Mouse (Mus musculus) kidney, embryonic 15.5 days (tissue): ENCODE results near the gene Rhou. TPM values are rescaled to one million over a fixed set of nuclear protein-coding genes. Genes with fewer than 3 reads are reported as not detected.

Source experiments
- ATAC-seq: fragments of 200-750 bp; cut with Nextera tagmentation; replicated peaks from 2 replicates; pipeline ENCODE4 v1.8.0; 2017; ENCODE audit warnings: moderate TSS enrichment; ENCODE audit not compliant: low FRiP score
- H3K27ac ChIP-seq: fragments of 300-500 bp; sonication (generic); 2 replicates; pipeline ENCODE4 v1.5.1; 2015; ENCODE audit warnings: mild to moderate bottlenecking, inconsistent platforms
- H3K27me3 ChIP-seq: fragments of 300-500 bp; sonication (generic); 2 replicates; pipeline ENCODE4 v1.6.1; 2015; ENCODE audit warnings: inconsistent platforms
- H3K36me3 ChIP-seq: fragments of 300-500 bp; sonication (generic); 2 replicates; pipeline ENCODE4 v1.6.1; 2015; ENCODE audit warnings: inconsistent platforms
- H3K4me1 ChIP-seq: fragments of 300-500 bp; sonication (generic); 2 replicates; pipeline ENCODE4 v1.6.1; 2015; ENCODE audit warnings: inconsistent platforms
- H3K4me2 ChIP-seq: fragments of 300-500 bp; sonication (generic); 2 replicates; pipeline ENCODE4 v1.6.1; 2015; ENCODE audit warnings: moderate library complexity, mild to moderate bottlenecking, inconsistent platforms
- H3K4me3 ChIP-seq: fragments of 300-500 bp; sonication (generic); replicated peaks from 2 replicates; pipeline ENCODE4 v1.5.1; 2015; ENCODE audit warnings: mild to moderate bottlenecking, inconsistent platforms
- H3K9ac ChIP-seq: fragments of 300-500 bp; sonication (generic); 2 replicates; pipeline ENCODE4 v1.6.1; 2015; ENCODE audit warnings: mild to moderate bottlenecking, inconsistent platforms
- H3K9me3 ChIP-seq: fragments of 300-500 bp; sonication (generic); replicated peaks from 2 replicates; pipeline ENCODE4 v1.6.1; 2016; ENCODE audit warnings: inconsistent platforms
- WGBS: fragments of 180-500 bp; shearing (Covaris S2); methylation state at CpG from one replicate; pipeline ENCODE4 v1.1.7; 2015; ENCODE audit warnings: mixed read lengths; 5-methylcytosine and 5-hydroxymethylcytosine counted together
- polyA plus RNA-seq: library from polyadenylated mRNA; unstranded; fragments of >200 nt; fragmentation: Nextera tagmentation; extraction: Ambion mirVana; gene quantifications from 2 replicates; pipeline ENCODE4 v1.2.1, GENCODE M21; 2015

Rhou gene
- polyA plus RNA-seq, 1 experiment from 2014 or later = 8.2 TPM

DNA sequence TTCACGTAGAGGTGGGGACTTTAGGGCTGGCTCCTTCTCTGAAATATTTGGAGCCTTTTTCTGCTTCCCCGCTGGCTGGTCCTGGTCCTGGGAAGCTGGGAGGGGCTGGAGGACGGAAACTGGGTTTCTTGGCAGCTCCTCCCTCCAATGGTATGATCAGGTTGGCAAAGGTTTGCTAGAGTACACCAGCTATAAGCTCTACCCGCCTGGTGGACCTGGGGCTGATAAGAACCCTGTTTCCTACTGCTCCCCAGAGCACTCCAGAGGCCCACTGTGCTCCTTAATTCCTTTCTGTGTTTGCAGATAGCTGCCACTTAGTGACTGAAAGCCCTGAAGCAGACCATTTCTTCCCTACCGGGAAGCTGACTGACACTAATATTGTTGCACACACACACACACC, 21.9 kb downstream of the Rhou start:
- no peak overlapping the region for H3K4me3 ChIP-seq
- WGBS = 61% methylated on average over 5 of the region's 5 CpGs
- no peaks in the 10 kb centered on the region for H3K36me3 ChIP-seq
- no peak overlapping the region for H3K27ac ChIP-seq
- H3K4me1 ChIP-seq = peaks cover 6% of the 10 kb centered on the region; the same call in 1 of the 2 replicates
- no peaks in the 10 kb centered on the region for H3K9me3 ChIP-seq
- H3K27me3 ChIP-seq = no peaks in the 10 kb centered on the region
- H3K9ac ChIP-seq = no peak overlapping the region
- no peak overlapping the region for H3K4me2 ChIP-seq
- no peak for ATAC-seq

DNA sequence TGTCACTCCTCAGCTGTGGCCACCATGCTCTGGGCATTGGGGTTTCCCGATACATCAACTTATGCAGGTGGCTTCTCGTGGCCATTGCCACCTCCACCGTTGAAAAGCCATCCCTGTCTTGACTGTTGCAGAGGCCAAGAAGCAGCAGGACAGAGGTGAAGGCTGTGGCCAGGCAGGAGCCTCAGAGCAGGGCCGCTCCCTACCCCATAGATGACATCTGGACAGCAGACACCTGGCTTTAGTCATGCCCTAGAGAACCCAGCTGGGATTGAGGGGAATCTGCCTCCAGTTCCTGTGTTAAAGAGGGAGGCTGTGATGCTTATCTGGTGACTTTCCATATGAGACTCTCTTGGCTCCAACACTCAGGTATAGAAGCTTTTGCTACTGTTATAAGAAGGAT, 24.7 kb downstream of the Rhou start:
- ATAC-seq = 0 out of 2 replicates have a peak, but pooled peaks have one; percentile 55
- WGBS = 51% methylated on average over 4 of the region's 4 CpGs
- no peak overlapping the region for H3K4me2 ChIP-seq

DNA sequence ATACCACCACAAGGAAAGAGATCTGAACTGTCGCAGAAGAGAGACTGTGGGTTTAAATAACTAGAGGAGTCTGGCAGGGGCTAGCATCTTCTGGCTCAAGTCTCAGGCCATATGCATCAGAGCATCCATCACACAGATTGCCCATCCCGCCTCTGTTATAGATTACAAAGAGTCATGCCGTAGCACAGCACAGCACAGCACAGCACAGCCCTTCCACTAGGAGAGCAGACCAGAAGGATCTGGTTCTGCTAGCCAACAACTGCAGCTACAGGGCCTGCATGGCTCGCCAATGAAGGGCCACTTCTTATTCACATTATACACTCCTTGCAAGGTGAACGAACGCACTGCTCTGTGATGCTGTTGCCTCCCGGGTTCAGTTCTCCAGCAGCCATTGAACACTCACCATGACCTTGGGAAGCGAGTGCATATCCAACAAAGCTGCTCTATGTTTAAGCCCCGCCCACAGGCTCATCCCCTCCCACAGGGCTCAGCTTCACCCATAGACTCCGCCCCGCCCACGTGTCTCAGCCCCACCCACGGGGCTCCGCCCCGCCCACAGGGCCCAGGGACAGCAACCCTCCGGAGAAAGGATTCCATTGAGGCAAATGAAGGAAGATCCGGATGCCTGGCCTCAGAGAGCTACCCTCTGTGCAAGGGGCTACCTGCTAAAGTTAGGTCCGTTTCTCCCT, 28.5 kb downstream of the Rhou start:
- Histone ChIP-seq H3K27me3 (no peaks in the 10 kb centered on the region), H3K4me1 (peaks cover 28% of the 10 kb centered on the region), H3K27ac (no peak overlapping the region), H3K36me3 (no peaks in the 10 kb centered on the region), H3K9ac (no peak overlapping the region), H3K4me3 (0 out of 2 replicates have a peak overlapping the region, but pooled peaks have one; percentile 1), H3K4me2 (peak overlapping the region; percentile 34; the same call in 1 of the 2 replicates), H3K9me3 (no peaks in the 10 kb centered on the region)
- 27% methylated on average over 18 of the region's 18 CpGs for WGBS
- peak; percentile 49; the same call in 1 of the 2 replicates for ATAC-seq

More for the DNA sequence above, 24.7 kb downstream of the Rhou start:
- H3K9ac ChIP-seq = no peak overlapping the region
- H3K27ac ChIP-seq = no peak overlapping the region
- no peaks in the 10 kb centered on the region for H3K9me3 ChIP-seq
- no peaks in the 10 kb centered on the region for H3K27me3 ChIP-seq
- H3K4me1 ChIP-seq = peaks cover 11% of the 10 kb centered on the region
- H3K4me3 ChIP-seq = no peak overlapping the region
- no peaks in the 10 kb centered on the region for H3K36me3 ChIP-seq

DNA sequence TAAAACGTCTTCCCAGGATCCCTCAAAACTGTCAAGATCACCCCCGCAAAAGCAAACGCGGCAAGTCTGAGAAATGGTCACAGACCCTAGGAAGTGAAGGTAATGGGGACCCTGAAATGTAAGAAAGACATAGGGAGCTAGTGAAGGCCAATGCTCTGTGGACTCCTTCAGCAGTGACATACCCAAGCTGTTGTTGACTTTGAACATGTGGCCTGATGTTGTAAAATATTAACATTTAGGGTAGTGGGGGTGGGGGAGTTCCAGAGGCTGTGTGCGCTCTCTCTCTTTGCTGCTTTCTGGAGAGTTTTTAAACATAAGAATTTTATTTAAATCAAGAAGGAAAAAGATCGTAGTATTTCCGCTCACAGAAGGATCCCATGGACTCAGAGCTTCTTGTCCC, 29.6 kb downstream of the Rhou start:
- ATAC-seq = no peak; the same call in 1 of the 2 replicates
- peaks cover 25% of the 10 kb centered on the region for H3K4me1 ChIP-seq

DNA sequence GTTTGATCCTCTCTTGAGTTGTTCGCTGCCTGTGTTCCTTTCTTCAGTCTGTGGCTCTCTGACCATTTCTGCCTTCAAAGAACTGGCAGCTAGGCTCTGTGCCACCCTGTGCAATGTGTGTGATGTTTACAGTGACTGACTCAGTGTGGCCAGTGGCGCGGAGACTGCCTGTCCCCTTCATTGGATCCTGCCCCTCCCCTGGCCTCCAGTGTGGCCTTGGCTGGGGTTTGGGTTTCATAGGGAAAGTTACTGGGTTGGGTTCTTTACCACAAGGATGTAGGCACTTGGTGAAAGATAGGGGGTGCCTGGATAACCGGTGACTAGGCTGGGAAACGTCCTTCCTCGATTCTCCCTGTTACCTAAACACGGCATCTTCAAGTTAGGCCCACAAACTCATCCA, 31.1 kb downstream of the Rhou start:
- Histone ChIP-seq H3K27me3 (0 out of 2 replicates have a peak, but pooled peaks cover 3% of the 10 kb centered on the region), H3K36me3 (no peaks in the 10 kb centered on the region), H3K9me3 (no peaks in the 10 kb centered on the region), H3K4me2 (no peak overlapping the region), H3K9ac (no peak overlapping the region), H3K27ac (no peak overlapping the region), H3K4me3 (no peak overlapping the region), H3K4me1 (peaks cover 25% of the 10 kb centered on the region; the same call in 1 of the 2 replicates)
- WGBS = 62% methylated on average over 7 of the region's 7 CpGs
- peak; percentile 65 for ATAC-seq

More for the DNA sequence above, 29.6 kb downstream of the Rhou start:
- no peak overlapping the region for H3K9ac ChIP-seq
- 53% methylated on average over 7 of the region's 7 CpGs for WGBS
- H3K36me3 ChIP-seq = no peaks in the 10 kb centered on the region
- no peak overlapping the region for H3K27ac ChIP-seq
- 0 out of 2 replicates have a peak overlapping the region, but pooled peaks have one; percentile 13 for H3K4me2 ChIP-seq
- no peak overlapping the region for H3K4me3 ChIP-seq
- 0 out of 2 replicates have a peak, but pooled peaks cover 3% of the 10 kb centered on the region for H3K27me3 ChIP-seq
- no peaks in the 10 kb centered on the region for H3K9me3 ChIP-seq

DNA sequence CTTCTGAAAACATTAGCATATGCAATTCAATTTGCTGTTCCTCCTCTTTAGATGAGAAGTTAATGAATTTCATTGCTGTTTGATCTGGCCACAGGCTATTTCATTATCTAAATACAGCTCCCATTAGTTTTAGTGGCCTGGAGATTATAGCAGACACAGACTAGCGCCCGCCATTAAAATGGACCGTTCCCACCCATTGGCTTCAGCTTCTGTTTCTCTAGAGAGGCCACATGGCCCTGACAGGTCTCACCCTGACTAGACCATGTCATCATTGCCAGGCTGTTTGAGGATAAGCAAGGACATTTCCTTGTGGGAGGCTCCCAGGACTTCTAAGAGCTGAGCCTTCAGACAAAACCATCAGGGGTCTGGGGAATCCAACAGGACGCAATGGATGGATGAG, 31.7 kb downstream of the Rhou start:
- 0 out of 2 replicates have a peak, but pooled peaks cover 3% of the 10 kb centered on the region for H3K27me3 ChIP-seq
- H3K9ac ChIP-seq = no peak overlapping the region
- 25% methylated on average over 4 of the region's 4 CpGs for WGBS
- H3K4me3 ChIP-seq = no peak overlapping the region
- H3K36me3 ChIP-seq = no peaks in the 10 kb centered on the region
- ATAC-seq = no peak
- no peaks in the 10 kb centered on the region for H3K9me3 ChIP-seq
- H3K4me1 ChIP-seq = peaks cover 25% of the 10 kb centered on the region; the same call in 1 of the 2 replicates
- H3K4me2 ChIP-seq = no peak overlapping the region
- no peak overlapping the region for H3K27ac ChIP-seq

DNA sequence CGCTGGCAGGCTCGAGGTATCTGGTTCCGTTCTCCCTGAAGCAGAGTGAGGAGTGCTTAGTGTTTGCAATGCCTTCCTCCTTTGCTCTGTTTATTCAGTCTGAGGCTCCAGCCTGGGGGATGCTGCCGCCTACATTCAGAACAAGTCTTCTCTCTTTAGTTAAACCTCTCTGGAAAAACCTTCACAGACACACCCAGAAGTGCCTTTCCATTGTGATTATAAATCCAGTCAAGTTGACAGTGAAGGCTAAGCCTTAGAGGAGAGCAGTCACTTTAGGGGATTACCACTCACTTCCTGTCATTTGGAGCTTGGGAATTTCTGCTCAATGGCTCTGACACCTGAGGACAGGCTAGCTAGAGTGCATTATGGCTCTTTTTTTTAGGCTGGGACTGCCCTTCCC, 34.1 kb downstream of the Rhou start:
- Histone ChIP-seq H3K36me3 (no peaks in the 10 kb centered on the region), H3K4me1 (peaks cover 21% of the 10 kb centered on the region; the same call in 1 of the 2 replicates), H3K9me3 (no peaks in the 10 kb centered on the region), H3K9ac (no peak overlapping the region), H3K27ac (no peak overlapping the region), H3K27me3 (0 out of 2 replicates have a peak, but pooled peaks cover 3% of the 10 kb centered on the region), H3K4me3 (no peak overlapping the region), H3K4me2 (no peak overlapping the region)
- 36% methylated on average over 4 of the region's 4 CpGs for WGBS
- no peak for ATAC-seq

DNA sequence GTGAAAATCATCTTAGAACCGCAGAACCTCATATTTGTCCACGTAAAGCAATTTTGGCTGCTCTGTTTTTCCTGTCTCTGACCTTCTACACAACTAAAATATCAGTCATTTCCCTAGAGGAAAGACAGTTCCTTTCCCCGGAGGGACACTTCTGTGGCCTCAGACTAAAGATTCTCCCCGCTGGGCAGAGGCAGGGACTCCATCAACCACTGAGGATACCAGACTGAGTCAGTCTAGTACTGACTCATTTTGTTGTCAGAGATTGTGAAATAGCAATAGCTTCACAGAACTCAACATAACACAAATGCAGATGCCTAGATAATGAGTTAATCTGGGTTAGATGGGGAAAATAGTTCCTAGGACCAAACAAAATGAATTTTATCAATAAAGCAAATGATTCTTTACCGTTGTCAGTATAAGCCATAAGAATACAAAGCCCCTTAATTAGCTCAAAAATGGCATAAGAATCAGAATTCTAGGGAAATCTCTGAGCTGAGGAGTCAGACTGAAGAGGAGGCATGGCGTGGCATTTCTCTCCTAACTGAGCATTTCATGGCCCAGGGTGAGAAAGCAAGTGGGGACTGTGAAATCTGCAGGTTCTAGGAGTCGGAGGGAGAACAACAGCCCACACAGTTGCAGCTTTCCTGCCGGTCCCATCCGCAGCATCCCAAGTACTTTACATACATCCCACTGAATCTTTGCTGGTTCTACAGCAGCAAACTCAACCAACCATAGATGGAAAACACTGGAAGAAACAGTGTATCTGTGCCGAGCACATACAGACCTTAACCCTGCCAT, 38.6 kb downstream of the Rhou start:
- Histone ChIP-seq H3K4me2 (no peak overlapping the region), H3K9me3 (no peaks in the 10 kb centered on the region), H3K27me3 (0 out of 2 replicates have a peak, but pooled peaks cover 2% of the 10 kb centered on the region), H3K4me1 (0 out of 2 replicates have a peak, but pooled peaks cover 7% of the 10 kb centered on the region), H3K27ac (no peak overlapping the region), H3K36me3 (no peaks in the 10 kb centered on the region), H3K9ac (no peak overlapping the region), H3K4me3 (no peak overlapping the region)
- 81% methylated on average over 10 of the region's 10 CpGs for WGBS
- ATAC-seq = no peak

DNA sequence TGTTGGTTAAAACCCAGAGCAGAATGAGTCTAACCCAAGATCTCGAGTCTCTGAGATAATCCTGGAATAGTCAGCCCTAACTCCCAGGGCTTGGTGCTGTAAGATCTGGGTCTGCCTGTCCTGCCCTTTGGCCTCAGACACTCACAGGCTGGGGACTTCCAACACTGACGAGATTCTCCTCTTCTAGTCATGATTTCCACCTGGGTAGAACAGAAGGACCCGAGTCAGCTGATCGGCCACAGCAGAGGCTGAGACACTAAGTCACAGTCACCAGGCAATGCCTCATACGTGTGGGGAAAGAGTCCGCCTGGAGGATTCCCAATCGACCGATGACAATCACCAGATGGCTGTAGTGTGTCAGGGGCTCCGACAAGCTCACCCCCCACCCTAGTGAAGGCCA, 42.4 kb downstream of the Rhou start:
- H3K4me3 ChIP-seq = no peak overlapping the region
- no peak overlapping the region for H3K9ac ChIP-seq
- no peak overlapping the region for H3K27ac ChIP-seq
- H3K36me3 ChIP-seq = no peaks in the 10 kb centered on the region
- 77% methylated on average over 9 of the region's 9 CpGs for WGBS
- H3K4me1 ChIP-seq = peaks cover 25% of the 10 kb centered on the region
- ATAC-seq = no peak
- no peak overlapping the region for H3K4me2 ChIP-seq
- peaks cover 5% of the 10 kb centered on the region; the same call in 1 of the 2 replicates for H3K27me3 ChIP-seq
- H3K9me3 ChIP-seq = no peaks in the 10 kb centered on the region

DNA sequence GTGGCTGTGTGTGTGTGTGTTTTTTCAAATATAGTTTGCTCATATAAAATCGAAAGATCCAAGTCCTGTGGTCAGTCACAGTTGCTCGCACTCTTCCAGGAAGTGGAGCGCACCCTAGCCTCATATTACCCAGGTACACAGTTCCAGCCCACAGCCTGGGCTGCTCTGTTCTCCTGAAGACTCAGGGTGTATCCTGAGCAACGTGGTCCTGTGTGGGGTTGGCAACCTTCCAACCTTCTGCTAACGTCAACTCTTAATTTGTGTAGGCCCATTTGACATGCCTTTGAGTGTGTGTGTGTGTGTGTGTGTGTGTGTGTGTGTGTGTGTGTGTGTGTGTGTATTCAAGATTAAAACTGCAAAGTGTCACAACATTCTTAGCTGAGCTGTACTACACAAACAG, 43.6 kb downstream of the Rhou start:
- no peak overlapping the region for H3K9ac ChIP-seq
- no peaks in the 10 kb centered on the region for H3K9me3 ChIP-seq
- peaks cover 31% of the 10 kb centered on the region for H3K4me1 ChIP-seq
- no peaks in the 10 kb centered on the region for H3K36me3 ChIP-seq
- no peak; the same call in 1 of the 2 replicates for ATAC-seq
- WGBS = 52% methylated on average over 5 of the region's 5 CpGs
- no peak overlapping the region for H3K27ac ChIP-seq
- no peak overlapping the region for H3K4me3 ChIP-seq
- peaks cover 5% of the 10 kb centered on the region; the same call in 1 of the 2 replicates for H3K27me3 ChIP-seq
- H3K4me2 ChIP-seq = no peak overlapping the region

DNA sequence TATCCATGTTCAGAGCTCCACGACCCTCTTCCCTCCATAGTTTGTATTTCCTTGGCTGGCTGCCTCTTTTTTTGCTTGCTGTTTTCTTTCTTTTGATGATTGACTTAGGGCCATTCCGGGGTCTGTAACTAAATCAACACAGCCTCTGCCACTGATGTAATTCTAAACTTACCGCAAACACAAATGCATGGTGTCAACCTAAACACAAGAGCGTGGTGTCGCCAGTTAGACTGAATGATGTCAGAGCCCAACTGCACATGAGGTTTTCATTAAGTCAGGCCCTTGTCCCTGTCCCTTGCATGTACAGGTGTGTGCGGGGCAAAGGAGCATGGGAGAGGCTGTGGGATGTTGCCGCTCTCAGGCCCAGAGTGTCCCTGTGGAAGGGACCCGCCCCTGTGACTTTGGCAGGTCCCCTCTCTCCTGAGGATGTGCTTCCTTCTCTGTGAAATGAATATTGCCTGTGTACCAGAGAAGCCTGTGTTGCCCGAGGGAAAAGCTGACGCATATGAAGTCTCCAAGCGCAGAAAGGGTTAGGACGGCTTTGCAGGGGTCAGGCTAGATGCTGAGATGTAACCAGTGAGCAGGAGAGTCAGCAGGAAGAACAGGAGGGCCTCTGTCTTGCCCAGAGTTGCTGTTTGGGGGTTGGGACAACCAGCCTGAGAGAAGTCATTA, 46.8 kb downstream of the Rhou start:
- Histone ChIP-seq H3K4me2 (peak overlapping the region; percentile 5; the same call in 1 of the 2 replicates), H3K27ac (peak overlapping the region; percentile 45; the same call in 1 of the 2 replicates), H3K4me3 (no peak overlapping the region), H3K36me3 (no peaks in the 10 kb centered on the region), H3K27me3 (peaks cover 5% of the 10 kb centered on the region; the same call in 1 of the 2 replicates), H3K9me3 (no peaks in the 10 kb centered on the region), H3K4me1 (peaks cover 31% of the 10 kb centered on the region), H3K9ac (no peak overlapping the region)
- ATAC-seq = peak; percentile 57
- 16% methylated on average over 12 of the region's 12 CpGs for WGBS
